ENCODE assay signal across 32 mouse cellular contexts in the genomic region with DNA sequence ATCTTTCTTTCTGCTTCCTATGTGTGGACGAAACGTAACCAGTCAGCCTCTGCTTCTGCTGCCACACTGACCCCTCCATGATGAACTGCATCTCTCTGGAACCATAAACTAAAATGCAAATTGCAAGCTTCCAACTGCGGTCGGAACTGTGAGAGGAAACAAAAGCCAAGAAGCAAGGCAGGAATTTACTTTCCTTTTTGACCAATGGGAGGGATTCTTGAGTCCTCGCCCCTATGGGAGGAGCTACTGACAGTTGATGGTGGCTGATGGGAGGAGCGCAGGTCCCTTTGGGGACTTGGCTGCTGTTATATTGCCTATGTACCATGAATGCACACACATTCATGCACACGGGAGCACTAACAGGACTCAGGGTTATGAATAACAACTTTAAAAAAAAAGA. TPM values are rescaled to one million over a fixed set of nuclear protein-coding genes. Genes with fewer than 3 reads are reported as not detected.
"Had no signal": no experiment of that assay in that cellular context is flagged by ENCODE, and none has a peak within 500 bp of the region (broad histone marks: within the 10 kb centered on the region; RNA-seq: fewer than 3 reads in every experiment).

No protein-coding gene starts in this region.

- DNase-seq: cerebellum, postnatal 10 days; cerebellum, postnatal 14 days; cerebellum, postnatal 25 days; cerebellum, postnatal 36 days; embryo, embryonic 11 days; forebrain, postnatal 0 days; gastrocnemius, adult 2 months; gastrocnemius, postnatal 10 days; gastrocnemius, postnatal 14 days; gastrocnemius, postnatal 25 days; gastrocnemius, postnatal 36 days; heart, adult 11 months; heart, adult 18-20 months; heart, adult 2 months had no signal

- ATAC-seq: forebrain, embryonic 14.5 days; forebrain, embryonic 15.5 days; forebrain, embryonic 16.5 days; forebrain, postnatal 0 days had no signal

- H3K9me3 ChIP-seq: embryonic facial prominence, embryonic 12.5 days; embryonic facial prominence, embryonic 15.5 days; forebrain, embryonic 12.5 days; forebrain, embryonic 15.5 days had no signal

- H3K27me3 ChIP-seq: embryonic facial prominence, embryonic 12.5 days; embryonic facial prominence, embryonic 13.5 days; embryonic facial prominence, embryonic 15.5 days; forebrain, embryonic 12.5 days; forebrain, embryonic 15.5 days had no signal

- H3K27ac ChIP-seq: embryonic facial prominence, embryonic 10.5 days; embryonic facial prominence, embryonic 12.5 days; embryonic facial prominence, embryonic 13.5 days; embryonic facial prominence, embryonic 15.5 days; forebrain, embryonic 10.5 days; forebrain, embryonic 12.5 days; forebrain, embryonic 15.5 days; gastrocnemius, adult 2 months; heart, adult 2 months; heart, embryonic 10.5 days had no signal

- H3K9ac ChIP-seq: embryonic facial prominence, embryonic 12.5 days; embryonic facial prominence, embryonic 13.5 days; embryonic facial prominence, embryonic 15.5 days; forebrain, embryonic 12.5 days; forebrain, embryonic 15.5 days; forebrain, postnatal 0 days had no signal

- H3K4me1 ChIP-seq: forebrain, embryonic 12.5 days; heart, embryonic 10.5 days had no signal

- H3K4me3 ChIP-seq: embryonic facial prominence, embryonic 10.5 days; embryonic facial prominence, embryonic 12.5 days; embryonic facial prominence, embryonic 13.5 days; embryonic facial prominence, embryonic 15.5 days; erythroblast, embryonic 14.5 days; forebrain, embryonic 10.5 days; forebrain, embryonic 12.5 days; forebrain, embryonic 15.5 days; gastrocnemius, adult 2 months; heart, adult 2 months; heart, embryonic 10.5 days had no signal

- H3K36me3 ChIP-seq: embryonic facial prominence, embryonic 10.5 days; embryonic facial prominence, embryonic 12.5 days; embryonic facial prominence, embryonic 13.5 days; embryonic facial prominence, embryonic 15.5 days; forebrain, embryonic 10.5 days; forebrain, embryonic 12.5 days; forebrain, embryonic 15.5 days; heart, embryonic 10.5 days had no signal

- H3K4me2 ChIP-seq: embryonic facial prominence, embryonic 12.5 days; embryonic facial prominence, embryonic 13.5 days; embryonic facial prominence, embryonic 15.5 days; forebrain, embryonic 12.5 days; forebrain, embryonic 15.5 days; heart, embryonic 11.5 days had no signal

RNA-seq across cellular contexts. Expression of a gene that starts 38.3 kb away (rescaled TPM):
- total RNA-seq: common myeloid progenitor, adult 5-6 weeks; gastrocnemius, adult 2 months; gastrocnemius, adult 8-10 months; gastrocnemius, postnatal 25 days; gastrocnemius, postnatal 36 days; granulocyte monocyte progenitor cell, adult 5-6 weeks; heart, adult 18-20 months; heart, adult 2 months; heart, adult 8-10 months had no signal
- polyA plus RNA-seq: embryonic facial prominence, embryonic 10.5 days; embryonic facial prominence, embryonic 11.5 days; embryonic facial prominence, embryonic 13.5 days; embryonic facial prominence, embryonic 15.5 days; erythroblast, embryonic 14.5 days; forebrain, embryonic 10.5 days; forebrain, embryonic 11.5 days; forebrain, embryonic 12.5 days; forebrain, embryonic 14.5 days; heart, embryonic 10.5 days; heart, embryonic 11.5 days had no signal
